Mouse (Mus musculus) hindbrain, embryonic 13.5 days (tissue): ENCODE measurements around the gene Gucd1. TPM values are rescaled to one million over a fixed set of nuclear protein-coding genes. Genes with fewer than 3 reads are reported as not detected.
"Not testable (repeated sequence)": the region's sequence is repeated elsewhere in the genome, so short reads cannot be mapped to it uniquely, and the experiment has no call there.

Experiments used
- ATAC-seq: fragments of 200-750 bp; cut with Nextera tagmentation; 2 replicates; pipeline ENCODE4 v1.8.0; 2017; ENCODE audit warnings: moderate TSS enrichment; ENCODE audit not compliant: low FRiP score
- H3K27ac ChIP-seq: fragments of 300-500 bp; sonication (generic); 2 replicates; pipeline ENCODE4 v1.5.1; 2015; ENCODE audit warnings: inconsistent platforms, mild to moderate bottlenecking, moderate library complexity
- H3K27me3 ChIP-seq: fragments of 300-500 bp; sonication (generic); 2 replicates; pipeline ENCODE4 v1.6.1; 2015; ENCODE audit warnings: mild to moderate bottlenecking, inconsistent platforms
- H3K36me3 ChIP-seq: fragments of 300-500 bp; sonication (generic); 2 replicates; pipeline ENCODE4 v1.6.1; 2015; ENCODE audit warnings: mild to moderate bottlenecking, inconsistent platforms
- H3K4me1 ChIP-seq: fragments of 300-500 bp; sonication (generic); replicated peaks from 2 replicates; pipeline ENCODE4 v1.6.1; 2015; ENCODE audit warnings: inconsistent platforms
- H3K4me2 ChIP-seq: fragments of 300-500 bp; sonication (generic); 2 replicates; pipeline ENCODE4 v1.6.1; 2015; ENCODE audit warnings: inconsistent platforms, mild to moderate bottlenecking, moderate library complexity
- H3K4me3 ChIP-seq: fragments of 300-500 bp; sonication (generic); 2 replicates; pipeline ENCODE4 v1.5.1; 2015; ENCODE audit warnings: mild to moderate bottlenecking, inconsistent platforms
- H3K9ac ChIP-seq: fragments of 300-500 bp; sonication (generic); 2 replicates; pipeline ENCODE4 v1.6.1; 2015; ENCODE audit warnings: mild to moderate bottlenecking, inconsistent platforms
- H3K9me3 ChIP-seq: fragments of 300-500 bp; sonication (generic); 2 replicates; pipeline ENCODE4 v1.6.1; 2016; ENCODE audit warnings: inconsistent platforms
- WGBS: fragments of 180-500 bp; shearing (Covaris S2); methylation state at CpG from one replicate; pipeline ENCODE4 v1.1.7; 2015; 5-methylcytosine and 5-hydroxymethylcytosine counted together
- polyA plus RNA-seq: library from polyadenylated mRNA; unstranded; fragments of >200 nt; fragmentation: Nextera tagmentation; extraction: Ambion mirVana; gene quantifications from 2 replicates; pipeline ENCODE4 v1.2.1, GENCODE M21; 2015

The Gucd1 gene
- polyA plus RNA-seq, 1 experiment from 2014 or later = 22.9 TPM

- Histone ChIP-seq H3K36me3 (peaks cover 44% of the 10 kb centered on the region), H3K27ac (no peak overlapping the region), H3K4me2 (no peak overlapping the region), H3K9ac (no peak overlapping the region), H3K27me3 (no peaks in the 10 kb centered on the region), H3K9me3 (no peaks in the 10 kb centered on the region), H3K4me1 (peaks cover 29% of the 10 kb centered on the region), H3K4me3 (no peak overlapping the region)
- ATAC-seq = no peak
- WGBS = 94% methylated on average over 7 of the region's 7 CpGs
Measured at GRCm38 (mm10) chr10:75512796-75513195, 5.0 kb downstream of the Gucd1 start.

- peaks cover 53% of the 10 kb centered on the region for H3K36me3 ChIP-seq
- H3K4me1 ChIP-seq = peaks cover 29% of the 10 kb centered on the region
- H3K9ac ChIP-seq = no peak overlapping the region
- no peak for ATAC-seq
- H3K27me3 ChIP-seq = no peaks in the 10 kb centered on the region
- H3K4me3 ChIP-seq = no peak overlapping the region
- WGBS = 93% methylated on average over 7 of the region's 7 CpGs
- no peaks in the 10 kb centered on the region for H3K9me3 ChIP-seq
- H3K27ac ChIP-seq = no peak overlapping the region
- no peak overlapping the region for H3K4me2 ChIP-seq
Measured at GRCm38 (mm10) chr10:75511897-75512296, 5.9 kb downstream of the Gucd1 start.

GRCm38 (mm10) chr10:75511060-75511459 is 6.7 kb downstream of the Gucd1 start:
- WGBS = 86% methylated on average over 9 of the region's 9 CpGs
- Histone ChIP-seq H3K27me3 (no peaks in the 10 kb centered on the region), H3K4me2 (no peak overlapping the region), H3K9ac (no peak overlapping the region), H3K4me1 (peaks cover 22% of the 10 kb centered on the region), H3K36me3 (peaks cover 62% of the 10 kb centered on the region), H3K4me3 (no peak overlapping the region), H3K9me3 (no peaks in the 10 kb centered on the region), H3K27ac (no peak overlapping the region)
- no peak for ATAC-seq

- Histone ChIP-seq H3K9me3 (no peaks in the 10 kb centered on the region), H3K4me3 (no peak overlapping the region), H3K27me3 (no peaks in the 10 kb centered on the region), H3K4me2 (no peak overlapping the region), H3K4me1 (peaks cover 16% of the 10 kb centered on the region), H3K36me3 (peaks cover 62% of the 10 kb centered on the region), H3K9ac (no peak overlapping the region), H3K27ac (no peak overlapping the region)
- WGBS = 95% methylated on average over 7 of the region's 7 CpGs
- no peak for ATAC-seq
Measured at GRCm38 (mm10) chr10:75510446-75510845, 7.3 kb downstream of the Gucd1 start.

GRCm38 (mm10) chr10:75505928-75506327 is 11.8 kb downstream of the Gucd1 start:
- 94% methylated on average over 3 of the region's 3 CpGs for WGBS

GRCm38 (mm10) chr10:75505130-75505495 is 12.7 kb downstream of the Gucd1 start:
- Histone ChIP-seq H3K27me3 (no peaks in the 10 kb centered on the region), H3K4me3 (no peak overlapping the region), H3K9me3 (no peaks in the 10 kb centered on the region), H3K9ac (no peak overlapping the region), H3K4me2 (no peak overlapping the region), H3K36me3 (peaks cover 45% of the 10 kb centered on the region), H3K4me1 (no peaks in the 10 kb centered on the region), H3K27ac (no peak overlapping the region)
- ATAC-seq = no peak
- 81% methylated on average over 3 of the region's 3 CpGs for WGBS

More at GRCm38 (mm10) chr10:75505928-75506327, 11.8 kb downstream of the Gucd1 start:
- H3K27ac ChIP-seq, H3K4me3 ChIP-seq, H3K4me2 ChIP-seq, H3K27me3 ChIP-seq, H3K9ac ChIP-seq, H3K4me1 ChIP-seq, H3K9me3 ChIP-seq, ATAC-seq: not testable (repeated sequence)
- peaks cover 53% of the 10 kb centered on the region for H3K36me3 ChIP-seq

GRCm38 (mm10) chr10:75504234-75505129 is 13.3 kb downstream of the Gucd1 start:
- H3K27ac ChIP-seq = no peak overlapping the region
- no peaks in the 10 kb centered on the region for H3K4me1 ChIP-seq
- H3K9me3 ChIP-seq = no peaks in the 10 kb centered on the region
- WGBS = 90% methylated on average over 8 of the region's 8 CpGs
- no peak overlapping the region for H3K4me3 ChIP-seq
- H3K4me2 ChIP-seq = no peak overlapping the region
- ATAC-seq = no peak
- H3K36me3 ChIP-seq = peaks cover 39% of the 10 kb centered on the region
- no peak overlapping the region for H3K9ac ChIP-seq
- H3K27me3 ChIP-seq = no peaks in the 10 kb centered on the region

- Histone ChIP-seq H3K4me2 (no peak overlapping the region), H3K36me3 (peaks cover 31% of the 10 kb centered on the region), H3K4me1 (no peaks in the 10 kb centered on the region), H3K9me3 (no peaks in the 10 kb centered on the region), H3K27ac (no peak overlapping the region), H3K4me3 (no peak overlapping the region), H3K9ac (no peak overlapping the region), H3K27me3 (no peaks in the 10 kb centered on the region)
- ATAC-seq = no peak
- WGBS = 96% methylated on average over 7 of the region's 7 CpGs
Measured at GRCm38 (mm10) chr10:75503692-75504091, 14.1 kb downstream of the Gucd1 start.

- H3K36me3 ChIP-seq = peaks cover 10% of the 10 kb centered on the region
- H3K4me3 ChIP-seq = no peak overlapping the region
- no peak for ATAC-seq
- H3K9me3 ChIP-seq = no peaks in the 10 kb centered on the region
- H3K9ac ChIP-seq = no peak overlapping the region
- no peaks in the 10 kb centered on the region for H3K4me1 ChIP-seq
- no peak overlapping the region for H3K27ac ChIP-seq
- WGBS = 100% methylated on average over 1 of the region's 1 CpGs
- no peaks in the 10 kb centered on the region for H3K27me3 ChIP-seq
- H3K4me2 ChIP-seq = no peak overlapping the region
Measured at GRCm38 (mm10) chr10:75501641-75502040, 16.1 kb downstream of the Gucd1 start.

GRCm38 (mm10) chr10:75500345-75500744 is 17.4 kb downstream of the Gucd1 start:
- H3K27me3 ChIP-seq = no peaks in the 10 kb centered on the region
- no peak overlapping the region for H3K4me2 ChIP-seq
- no peak for ATAC-seq
- no peak overlapping the region for H3K9ac ChIP-seq
- H3K27ac ChIP-seq = no peak overlapping the region
- 75% methylated on average over 7 of the region's 7 CpGs for WGBS
- no peaks in the 10 kb centered on the region for H3K9me3 ChIP-seq
- no peaks in the 10 kb centered on the region for H3K4me1 ChIP-seq
- no peak overlapping the region for H3K4me3 ChIP-seq
- H3K36me3 ChIP-seq = peaks cover 4% of the 10 kb centered on the region; the same call in 1 of the 2 replicates

- 61% methylated on average over 3 of the region's 3 CpGs for WGBS
- no peak for ATAC-seq
Measured at GRCm38 (mm10) chr10:75499791-75500190, 18.0 kb downstream of the Gucd1 start.

GRCm38 (mm10) chr10:75499214-75499613 is 18.6 kb downstream of the Gucd1 start:
- H3K4me3 ChIP-seq, H3K36me3 ChIP-seq, H3K4me1 ChIP-seq, H3K4me2 ChIP-seq, H3K27ac ChIP-seq, H3K9me3 ChIP-seq, ATAC-seq, H3K9ac ChIP-seq, H3K27me3 ChIP-seq: not testable (repeated sequence)
- WGBS = 89% methylated on average over 7 of the region's 7 CpGs

More at GRCm38 (mm10) chr10:75499791-75500190, 18.0 kb downstream of the Gucd1 start:
- no peak overlapping the region for H3K27ac ChIP-seq
- H3K4me2 ChIP-seq = no peak overlapping the region
- H3K27me3 ChIP-seq = no peaks in the 10 kb centered on the region
- H3K4me3 ChIP-seq = no peak overlapping the region
- H3K9ac ChIP-seq = no peak overlapping the region
- no peaks in the 10 kb centered on the region for H3K9me3 ChIP-seq
- H3K4me1 ChIP-seq = no peaks in the 10 kb centered on the region
- peaks cover 4% of the 10 kb centered on the region; the same call in 1 of the 2 replicates for H3K36me3 ChIP-seq

GRCm38 (mm10) chr10:75495921-75496320 is 21.9 kb downstream of the Gucd1 start:
- no peak overlapping the region for H3K4me2 ChIP-seq
- H3K4me1 ChIP-seq = no peaks in the 10 kb centered on the region
- no peak overlapping the region for H3K4me3 ChIP-seq
- no peak for ATAC-seq
- no peaks in the 10 kb centered on the region for H3K36me3 ChIP-seq
- no peak overlapping the region for H3K9ac ChIP-seq
- H3K27ac ChIP-seq = no peak overlapping the region
- no peaks in the 10 kb centered on the region for H3K9me3 ChIP-seq
- H3K27me3 ChIP-seq = no peaks in the 10 kb centered on the region
